Mouse (Mus musculus) heart, embryonic 11.5 days (tissue): Measurements from ENCODE around the gene Ocln. TPM values are rescaled to one million over a fixed set of nuclear protein-coding genes. Genes with fewer than 3 reads are reported as not detected.

ENCODE experiments used
- ATAC-seq: fragments of 200-750 bp; cut with Nextera tagmentation; replicated peaks from 2 replicates; pipeline ENCODE4 v1.8.0; 2017; ENCODE audit warnings: moderate library complexity; ENCODE audit not compliant: insufficient number of reproducible peaks, low FRiP score, low TSS enrichment
- H3K27ac ChIP-seq: fragments of 300-500 bp; sonication (generic); 2 replicates; pipeline ENCODE4 v1.5.1; 2014; ENCODE audit warnings: mild to moderate bottlenecking, low read depth, low read length
- H3K27me3 ChIP-seq: fragments of 300-500 bp; sonication (generic); 2 replicates; pipeline ENCODE4 v1.6.1; 2014; ENCODE audit warnings: mild to moderate bottlenecking, low read length, mixed read lengths; ENCODE audit not compliant: control insufficient read depth, insufficient read depth
- H3K36me3 ChIP-seq: fragments of 300-500 bp; sonication (generic); 2 replicates; pipeline ENCODE4 v1.6.1; 2014; ENCODE audit warnings: mild to moderate bottlenecking, low read length, moderate library complexity, mixed read lengths; ENCODE audit not compliant: control insufficient read depth, insufficient read depth
- H3K4me1 ChIP-seq: fragments of 300-500 bp; sonication (generic); 2 replicates; pipeline ENCODE4 v1.6.1; 2014; ENCODE audit warnings: low read length; ENCODE audit not compliant: control insufficient read depth, insufficient read depth
- H3K4me2 ChIP-seq: fragments of 300-500 bp; sonication (generic); 2 replicates; pipeline ENCODE4 v1.6.1; 2014; ENCODE audit warnings: mild to moderate bottlenecking, moderate library complexity
- H3K4me3 ChIP-seq: fragments of 300-500 bp; sonication (generic); 2 replicates; pipeline ENCODE4 v1.5.1; 2014; ENCODE audit warnings: low read depth, low read length
- H3K9ac ChIP-seq: fragments of 300-500 bp; sonication (generic); 2 replicates; pipeline ENCODE4 v1.6.1; 2014; ENCODE audit warnings: mild to moderate bottlenecking, low read depth, low read length, moderate library complexity
- H3K9me3 ChIP-seq: fragments of 300-500 bp; sonication (generic); replicated peaks from 2 replicates; pipeline ENCODE4 v1.6.1; 2016; ENCODE audit warnings: low read length; ENCODE audit not compliant: control insufficient read depth
- WGBS: fragments of 180-500 bp; shearing (Covaris S2); extraction: QIAGEN DNeasy Blood & Tissue Kit; methylation state at CpG from one replicate; pipeline ENCODE4 v1.1.7; 2014; ENCODE audit not compliant: insufficient replicate concordance; 5-methylcytosine and 5-hydroxymethylcytosine counted together
- polyA plus RNA-seq: library from polyadenylated mRNA; unstranded; fragments of >200 nt; fragmentation: Nextera tagmentation; extraction: Ambion mirVana; gene quantifications from 2 replicates; pipeline ENCODE4 v1.2.1, GENCODE M21; 2014

Ocln gene
- 1.5 and 1.7 TPM in 2 replicates for polyA plus RNA-seq

GRCm38 (mm10) chr13:100552369-100553041, at the start of gene Ocln:
Ocln (minus strand) TSS chr13:100552718.
- peak within 1 kb of the TSS; percentile 64 for H3K9ac ChIP-seq
- no peaks in the 10 kb centered on the region for H3K9me3 ChIP-seq
- peak; percentile 46; the same call in 1 of the 2 replicates for ATAC-seq
- H3K4me1 ChIP-seq = 0 out of 2 replicates have a peak, but pooled peaks cover 6% of the 10 kb centered on the region
- 0% methylated on average over 45 of the region's 45 CpGs for WGBS
- H3K27ac ChIP-seq = no peak within 1 kb of the TSS
- H3K4me2 ChIP-seq = peak within 1 kb of the TSS; percentile 100
- no peaks in the 10 kb centered on the region for H3K36me3 ChIP-seq
- H3K4me3 ChIP-seq = peak within 1 kb of the TSS; percentile 75
- H3K27me3 ChIP-seq = peaks cover 36% of the 10 kb centered on the region

- no peak overlapping the region for H3K4me3 ChIP-seq
- H3K27me3 ChIP-seq = no peaks in the 10 kb centered on the region
- no peak overlapping the region for H3K27ac ChIP-seq
- H3K9me3 ChIP-seq = no peaks in the 10 kb centered on the region
- no peak overlapping the region for H3K9ac ChIP-seq
- peak overlapping the region; percentile 46 for H3K4me2 ChIP-seq
- H3K36me3 ChIP-seq = no peaks in the 10 kb centered on the region
- ATAC-seq = no peak; the same call in 1 of the 2 replicates
- H3K4me1 ChIP-seq = no peaks in the 10 kb centered on the region
- WGBS = 36% methylated on average over 8 of the region's 8 CpGs
Measured at GRCm38 (mm10) chr13:100601034-100601433, 48.5 kb upstream of the Ocln start.

- H3K4me2 ChIP-seq = no peak overlapping the region
- no peak overlapping the region for H3K4me3 ChIP-seq
- H3K4me1 ChIP-seq = no peaks in the 10 kb centered on the region
- WGBS = 65% methylated on average over 12 of the region's 12 CpGs
- H3K36me3 ChIP-seq = no peaks in the 10 kb centered on the region
- no peaks in the 10 kb centered on the region for H3K27me3 ChIP-seq
- H3K27ac ChIP-seq = no peak overlapping the region
- no peak overlapping the region for H3K9ac ChIP-seq
- ATAC-seq = no peak
- no peaks in the 10 kb centered on the region for H3K9me3 ChIP-seq
Measured at GRCm38 (mm10) chr13:100600317-100600716, 47.8 kb upstream of the Ocln start.

GRCm38 (mm10) chr13:100597284-100597683, 44.8 kb upstream of the Ocln start:
- no peak overlapping the region for H3K27ac ChIP-seq
- no peak overlapping the region for H3K9ac ChIP-seq
- no peak overlapping the region for H3K4me3 ChIP-seq
- no peak for ATAC-seq
- WGBS = 77% methylated on average over 9 of the region's 9 CpGs
- H3K9me3 ChIP-seq = no peaks in the 10 kb centered on the region
- no peaks in the 10 kb centered on the region for H3K4me1 ChIP-seq
- H3K36me3 ChIP-seq = no peaks in the 10 kb centered on the region
- no peak overlapping the region for H3K4me2 ChIP-seq
- H3K27me3 ChIP-seq = no peaks in the 10 kb centered on the region

- 84% methylated on average over 3 of the region's 3 CpGs for WGBS
- Histone ChIP-seq H3K27me3 (no peaks in the 10 kb centered on the region), H3K36me3 (no peaks in the 10 kb centered on the region), H3K27ac (no peak overlapping the region), H3K9ac (no peak overlapping the region), H3K4me1 (no peaks in the 10 kb centered on the region), H3K4me2 (no peak overlapping the region), H3K4me3 (no peak overlapping the region), H3K9me3 (no peaks in the 10 kb centered on the region)
- no peak for ATAC-seq
Measured at GRCm38 (mm10) chr13:100595552-100595885, 43.0 kb upstream of the Ocln start.

- Histone ChIP-seq H3K27me3 (no peaks in the 10 kb centered on the region), H3K9ac (no peak overlapping the region), H3K4me2 (no peak overlapping the region), H3K4me1 (no peaks in the 10 kb centered on the region), H3K4me3 (no peak overlapping the region), H3K36me3 (no peaks in the 10 kb centered on the region), H3K9me3 (no peaks in the 10 kb centered on the region), H3K27ac (no peak overlapping the region)
- no peak for ATAC-seq
- 70% methylated on average over 5 of the region's 5 CpGs for WGBS
Measured at GRCm38 (mm10) chr13:100594838-100595551, 42.5 kb upstream of the Ocln start.

GRCm38 (mm10) chr13:100594041-100594792, 41.7 kb upstream of the Ocln start:
- WGBS = 57% methylated on average over 11 of the region's 17 CpGs
- H3K4me2 ChIP-seq = peak overlapping the region; percentile 17

GRCm38 (mm10) chr13:100588646-100589045, 36.1 kb upstream of the Ocln start:
- ATAC-seq = peak; percentile 39; the same call in 1 of the 2 replicates
- no peak overlapping the region for H3K9ac ChIP-seq
- 87% methylated on average over 11 of the region's 12 CpGs for WGBS
- no peaks in the 10 kb centered on the region for H3K36me3 ChIP-seq
- no peak overlapping the region for H3K27ac ChIP-seq
- peak overlapping the region; percentile 22; the same call in 1 of the 2 replicates for H3K4me2 ChIP-seq
- H3K27me3 ChIP-seq = no peaks in the 10 kb centered on the region
- no peaks in the 10 kb centered on the region for H3K4me1 ChIP-seq
- no peaks in the 10 kb centered on the region for H3K9me3 ChIP-seq
- no peak overlapping the region for H3K4me3 ChIP-seq

More at GRCm38 (mm10) chr13:100594041-100594792, 41.7 kb upstream of the Ocln start:
- Histone ChIP-seq H3K4me1 (no peaks in the 10 kb centered on the region), H3K27me3 (no peaks in the 10 kb centered on the region), H3K9me3 (no peaks in the 10 kb centered on the region), H3K27ac (0 out of 2 replicates have a peak overlapping the region, but pooled peaks have one; percentile 29), H3K36me3 (no peaks in the 10 kb centered on the region), H3K4me3 (no peak overlapping the region), H3K9ac (no peak overlapping the region)
- no peak for ATAC-seq
